Mouse (Mus musculus): ENCODE measurements around the gene Stag1. TPM values are rescaled to one million over a fixed set of nuclear protein-coding genes. Genes with fewer than 3 reads are reported as not detected.

Gene Stag1
- 71.4 and 76.5 TPM in 2 replicates for total RNA-seq (2015)
- 93.7 and 102 TPM in 2 replicates for total RNA-seq (2017)

- no peak for ATAC-seq (ENCODE audit: poor library complexity, severe bottlenecking)
These were observed at the start of gene Stag1 for GRCm38 (mm10) chr9:100597546-100597945. TSS of gene Stag1 (plus strand) at chr9:100597798.

- ATAC-seq (ENCODE audit: poor library complexity, severe bottlenecking) = no peak
These were observed 49.3 kb upstream of the Stag1 start for GRCm38 (mm10) chr9:100548313-100548712.

GRCm38 (mm10) chr9:100555686-100556085 is 41.9 kb upstream of the Stag1 start:
- ATAC-seq (ENCODE audit: poor library complexity, severe bottlenecking) = no peak

- ATAC-seq (ENCODE audit: poor library complexity, severe bottlenecking) = no peak
These were observed 39.5 kb upstream of the Stag1 start for GRCm38 (mm10) chr9:100558023-100558573.

GRCm38 (mm10) chr9:100558991-100559390 is 38.6 kb upstream of the Stag1 start:
- ATAC-seq (ENCODE audit: poor library complexity, severe bottlenecking) = no peak

- no peak for ATAC-seq (ENCODE audit: poor library complexity, severe bottlenecking)
These were observed 37.2 kb upstream of the Stag1 start for GRCm38 (mm10) chr9:100560251-100560890.

GRCm38 (mm10) chr9:100569798-100570625 is 27.6 kb upstream of the Stag1 start:
- ATAC-seq (ENCODE audit: poor library complexity, severe bottlenecking) = peak; percentile 68

GRCm38 (mm10) chr9:100570626-100571233 is 26.9 kb upstream of the Stag1 start, which contains the start of gene Slc35g2:
TSS of gene Slc35g2 (minus strand) at chr9:100571090.
- peak; percentile 62 for ATAC-seq (ENCODE audit: poor library complexity, severe bottlenecking)

- no peak for ATAC-seq (ENCODE audit: poor library complexity, severe bottlenecking)
These were observed 26.1 kb upstream of the Stag1 start for GRCm38 (mm10) chr9:100571511-100571910.

GRCm38 (mm10) chr9:100573300-100573699 is 24.3 kb upstream of the Stag1 start:
- no peak for ATAC-seq (ENCODE audit: poor library complexity, severe bottlenecking)

GRCm38 (mm10) chr9:100573942-100574341 is 23.7 kb upstream of the Stag1 start:
- no peak for ATAC-seq (ENCODE audit: poor library complexity, severe bottlenecking)

GRCm38 (mm10) chr9:100580196-100580740 is 17.3 kb upstream of the Stag1 start:
- ATAC-seq (ENCODE audit: poor library complexity, severe bottlenecking) = no peak

GRCm38 (mm10) chr9:100581543-100582492 is 15.8 kb upstream of the Stag1 start:
- no peak for ATAC-seq (ENCODE audit: poor library complexity, severe bottlenecking)

GRCm38 (mm10) chr9:100582883-100583575 is 14.6 kb upstream of the Stag1 start:
- ATAC-seq (ENCODE audit: poor library complexity, severe bottlenecking) = no peak

GRCm38 (mm10) chr9:100584031-100584430 is 13.6 kb upstream of the Stag1 start:
- no peak for ATAC-seq (ENCODE audit: poor library complexity, severe bottlenecking)

GRCm38 (mm10) chr9:100590462-100590861 is 7.1 kb upstream of the Stag1 start:
- ATAC-seq (ENCODE audit: poor library complexity, severe bottlenecking) = no peak

- ATAC-seq (ENCODE audit: poor library complexity, severe bottlenecking) = no peak
These were observed 1.3 kb upstream of the Stag1 start for GRCm38 (mm10) chr9:100596317-100596716.

- ATAC-seq (ENCODE audit: poor library complexity, severe bottlenecking) = no peak
These were observed 2.2 kb downstream of the Stag1 start for GRCm38 (mm10) chr9:100599761-100600328.

GRCm38 (mm10) chr9:100602130-100602529 is 4.5 kb downstream of the Stag1 start:
- no peak for ATAC-seq (ENCODE audit: poor library complexity, severe bottlenecking)
